In the genomic region with DNA sequence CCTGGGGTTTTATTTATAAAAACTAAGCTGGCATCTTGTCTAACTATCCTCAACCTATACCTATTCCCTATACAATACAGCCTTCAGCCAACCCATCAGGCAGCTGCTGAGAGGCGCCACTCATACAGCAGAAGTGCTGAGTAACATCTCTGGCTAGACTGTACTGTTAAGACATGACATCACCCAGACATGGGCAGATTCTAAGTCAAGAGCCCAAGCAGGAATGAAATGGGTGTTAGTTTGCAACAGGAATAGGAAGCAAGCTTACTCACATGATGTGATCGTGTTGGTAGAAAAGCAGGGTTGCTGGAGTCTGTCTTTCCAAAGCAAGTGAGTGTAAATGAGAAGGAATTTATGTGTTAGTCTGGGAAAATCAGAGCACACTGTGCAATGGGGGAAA, we compare ENCODE assay signal across 17 mouse cellular contexts. TPM values are rescaled to one million over a fixed set of nuclear protein-coding genes. Genes with fewer than 3 reads are reported as not detected.
"Had no signal": no experiment of that assay in that cellular context is flagged by ENCODE, and none has a peak within 500 bp of the region (broad histone marks: within the 10 kb centered on the region; RNA-seq: fewer than 3 reads in every experiment).

No protein-coding gene starts in this region.

- DNase-seq: gastrocnemius, postnatal 14 days; gastrocnemius, postnatal 36 days; heart, adult 2 months; heart, postnatal 4 days; kidney, adult 18-20 months; kidney, adult 8-10 months; kidney, postnatal 10 days; kidney, postnatal 25 days; kidney, postnatal 4 days; layer of hippocampus, postnatal 36 days; left cerebral cortex, postnatal 4 days had no signal

- ATAC-seq: hindbrain, embryonic 16.5 days; inflammation-experienced regulatory T-cells, adult 6 months; intestine, embryonic 15.5 days; intestine, postnatal 0 days; liver, embryonic 12.5 days had no signal

RNA-seq across cellular contexts. Expression of gene Adcy2, which starts 18.3 kb away (rescaled TPM):
- total RNA-seq: granulocyte monocyte progenitor cell, adult 5-6 weeks had no signal
